Mouse (Mus musculus): ENCODE measurements at regions not wholly inside any gene's neighbourhood (a gene's known extent, or its start where the extent isn't known, plus 50 kb on each side); places are given as distances from the start of the nearest gene placed in this dataset.
A peak's percentile ranks its signal among the peaks of the same experiment; 100 is the strongest.

DNA sequence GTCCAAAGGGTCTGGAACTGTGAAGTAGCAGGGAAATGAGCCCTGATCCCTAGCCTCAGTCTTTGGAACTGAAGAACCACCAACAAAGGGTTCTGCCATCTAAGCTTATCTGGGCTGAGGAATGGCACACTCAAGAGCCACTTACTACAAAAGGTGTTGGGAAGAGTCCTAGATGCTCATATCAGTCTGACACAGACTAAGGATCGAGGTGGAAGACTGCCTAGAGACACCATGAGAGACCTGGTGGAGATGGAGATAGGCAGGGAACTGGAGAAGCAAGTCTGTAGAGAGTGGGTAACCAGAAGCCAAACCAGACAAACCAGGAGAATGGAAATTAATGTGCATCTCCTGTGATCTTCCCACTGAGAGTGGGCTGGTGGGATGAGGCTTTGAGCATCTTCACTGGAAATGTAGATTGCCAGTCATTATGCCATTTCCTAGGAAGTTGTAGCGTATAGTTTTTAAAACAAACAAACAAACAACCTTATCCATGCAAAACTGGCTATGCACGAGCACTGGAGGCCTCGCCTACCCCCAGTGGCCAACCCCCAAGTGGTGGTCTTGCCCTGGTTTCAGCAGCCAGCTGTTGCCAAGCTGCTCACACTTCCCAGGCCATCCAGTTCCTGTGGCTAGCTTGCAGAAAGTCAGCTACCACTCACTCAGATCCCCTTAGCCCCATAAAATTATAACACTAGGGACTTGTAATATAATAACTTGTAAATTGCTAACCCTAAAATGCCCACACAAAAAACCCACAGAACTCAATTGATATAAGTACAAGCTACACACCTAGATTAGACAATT is 136.2 kb upstream of the Meis1 start:
- Histone ChIP-seq H3K4me1 (no peaks in the 10 kb centered on the region), H3K4me2 (no peak overlapping the region), H3K9me3 (no peaks in the 10 kb centered on the region), H3K9ac (no peak overlapping the region), H3K4me3 (no peak overlapping the region), H3K27me3 (replicated peaks) (no peaks in the 10 kb centered on the region), H3K27ac (no peak overlapping the region), H3K36me3 (replicated peaks) (no peaks in the 10 kb centered on the region)
- 90% methylated on average over 4 of the region's 4 CpGs for WGBS
- ATAC-seq (replicated peaks), result no peak

DNA sequence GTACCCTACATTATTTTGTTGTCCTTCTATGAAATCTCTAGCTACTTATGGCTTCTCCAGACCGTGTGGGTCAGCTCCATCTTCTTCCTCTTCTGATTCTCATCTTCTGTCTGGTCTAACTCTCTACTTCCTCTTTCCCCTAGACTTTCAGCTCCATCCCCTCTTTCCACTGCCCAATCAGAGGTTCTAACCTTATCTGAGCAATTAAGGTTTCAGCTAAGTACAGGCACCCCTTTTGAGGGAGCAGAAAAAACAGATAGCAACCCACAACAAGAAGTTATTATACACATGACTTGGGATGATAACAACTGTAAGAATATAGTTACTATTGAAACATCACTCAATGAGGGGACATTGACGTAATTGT is 136.8 kb upstream of the Meis1 start:
- no peak overlapping the region for H3K27ac ChIP-seq
- no peaks in the 10 kb centered on the region for H3K27me3 ChIP-seq (replicated peaks)
- H3K4me3 ChIP-seq, result no peak overlapping the region
- no peaks in the 10 kb centered on the region for H3K4me1 ChIP-seq
- H3K9ac ChIP-seq, result no peak overlapping the region
- no peak for ATAC-seq (replicated peaks)
- no peaks in the 10 kb centered on the region for H3K36me3 ChIP-seq (replicated peaks)
- H3K9me3 ChIP-seq, result no peaks in the 10 kb centered on the region
- no peak overlapping the region for H3K4me2 ChIP-seq
- 82% methylated on average over 2 of the region's 2 CpGs for WGBS

DNA sequence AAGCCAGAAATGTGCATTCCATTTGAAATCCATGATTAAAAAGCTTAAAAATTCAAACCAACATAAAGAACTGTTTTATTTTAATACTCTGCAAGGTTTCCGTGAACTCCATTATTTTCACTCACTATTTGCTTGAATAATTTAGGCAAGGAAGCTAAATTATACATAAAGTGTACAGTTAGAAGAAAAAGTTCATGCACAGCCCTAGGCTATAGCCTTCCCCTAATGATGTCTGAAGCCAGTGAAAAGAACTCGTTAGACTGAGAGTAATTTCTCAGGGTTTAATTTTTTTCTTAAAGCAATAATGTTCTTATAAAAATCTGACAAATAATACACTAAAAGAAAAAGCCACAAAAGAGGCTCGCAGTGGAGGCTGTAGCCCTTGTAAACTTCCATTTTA is 141.4 kb upstream of the Meis1 start:
- H3K4me2 ChIP-seq, result no peak overlapping the region
- peak; percentile 88 for ATAC-seq (replicated peaks)
- 39% methylated on average over 3 of the region's 3 CpGs for WGBS

DNA sequence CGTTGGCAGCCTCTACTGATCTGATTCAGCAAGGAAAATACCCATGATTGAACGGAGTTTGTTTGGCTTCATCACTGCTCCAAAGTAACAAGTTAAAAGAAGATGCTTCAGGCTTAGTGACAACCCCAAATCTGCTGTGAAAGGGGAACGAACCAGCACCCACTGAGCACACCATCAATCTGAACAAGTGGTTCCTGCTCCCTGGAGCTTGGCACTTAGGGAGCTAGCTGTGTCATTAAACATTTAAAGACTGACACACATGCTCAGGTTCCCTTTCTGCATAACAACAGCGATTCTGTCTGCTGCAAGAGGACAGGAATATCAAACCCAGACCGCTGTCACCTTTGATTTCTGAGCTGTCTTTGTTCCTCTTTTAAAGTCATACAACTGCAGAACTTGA is 141.9 kb upstream of the Meis1 start:
- Histone ChIP-seq H3K4me1 (no peaks in the 10 kb centered on the region), H3K9me3 (no peaks in the 10 kb centered on the region), H3K4me2 (no peak overlapping the region), H3K27me3 (replicated peaks) (no peaks in the 10 kb centered on the region), H3K27ac (peak overlapping the region; percentile 18; the same call in 1 of the 2 replicates), H3K4me3 (no peak overlapping the region), H3K9ac (no peak overlapping the region), H3K36me3 (replicated peaks) (no peaks in the 10 kb centered on the region)
- ATAC-seq (replicated peaks), result peak; percentile 66
- WGBS, result 26% methylated on average over 5 of the region's 5 CpGs

More for the DNA sequence above, 141.4 kb upstream of the Meis1 start:
- Histone ChIP-seq H3K9ac (no peak overlapping the region), H3K4me3 (no peak overlapping the region), H3K27ac (peak overlapping the region; percentile 18; the same call in 1 of the 2 replicates), H3K9me3 (no peaks in the 10 kb centered on the region), H3K4me1 (no peaks in the 10 kb centered on the region), H3K36me3 (replicated peaks) (no peaks in the 10 kb centered on the region), H3K27me3 (replicated peaks) (no peaks in the 10 kb centered on the region)

DNA sequence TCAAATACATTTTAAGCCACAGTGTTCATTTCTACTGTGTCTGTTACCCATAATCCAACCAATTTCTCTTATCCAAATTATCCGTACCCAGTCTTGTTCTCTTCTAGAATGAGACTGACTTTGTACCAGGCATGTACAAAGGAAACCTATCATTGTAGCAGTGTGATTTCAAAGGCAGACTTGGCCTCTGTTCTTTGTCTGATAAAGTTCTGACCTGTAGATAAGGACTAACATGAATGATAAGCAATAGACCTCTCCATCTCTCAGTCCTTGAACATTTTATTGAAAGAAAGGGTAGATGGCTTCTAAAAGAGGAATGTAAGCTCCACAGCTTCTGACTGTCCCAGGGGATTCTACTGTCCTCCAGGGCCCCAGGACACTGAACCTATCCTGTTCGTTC is 152.2 kb upstream of the Meis1 start:
- WGBS, result 91% methylated on average over 2 of the region's 2 CpGs
- H3K27me3 ChIP-seq (replicated peaks), result no peaks in the 10 kb centered on the region
- H3K9me3 ChIP-seq, result no peaks in the 10 kb centered on the region
- H3K36me3 ChIP-seq (replicated peaks), result no peaks in the 10 kb centered on the region
- no peak overlapping the region for H3K9ac ChIP-seq
- no peak for ATAC-seq (replicated peaks)
- H3K27ac ChIP-seq, result no peak overlapping the region
- no peaks in the 10 kb centered on the region for H3K4me1 ChIP-seq
- no peak overlapping the region for H3K4me3 ChIP-seq
- H3K4me2 ChIP-seq, result no peak overlapping the region

DNA sequence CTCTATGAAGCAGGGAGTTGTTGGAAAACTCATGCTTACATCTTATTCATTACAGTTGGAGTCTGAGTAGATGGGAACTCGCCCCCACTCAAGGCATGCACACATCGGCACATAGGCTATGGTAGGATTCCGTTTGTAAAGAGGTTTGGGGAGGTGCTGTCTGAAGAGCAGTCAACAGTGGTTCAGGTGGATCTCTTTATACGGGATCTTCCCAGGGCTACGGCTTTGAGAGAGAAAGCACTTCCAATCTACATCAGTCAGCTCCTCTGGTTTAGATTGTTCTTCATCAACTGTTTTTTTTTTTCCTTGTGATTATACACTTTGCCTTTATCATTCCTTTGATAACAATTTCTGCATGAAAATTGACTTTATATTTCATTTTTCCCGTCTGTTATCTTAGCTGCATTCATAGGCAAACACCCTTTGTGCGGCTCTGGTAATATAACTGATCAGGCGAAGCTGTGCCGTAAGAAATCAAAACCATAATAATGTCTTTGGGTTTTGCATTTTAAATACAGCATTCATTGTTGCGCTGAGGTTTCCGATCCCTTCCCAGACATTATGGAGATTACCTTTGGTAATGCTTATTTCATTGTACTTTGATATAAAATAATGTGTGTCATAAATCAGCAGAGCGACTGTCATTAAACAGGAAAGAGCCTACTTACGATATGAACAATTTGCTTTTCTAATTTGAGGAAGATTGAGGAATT is 155.7 kb upstream of the Meis1 start:
- Histone ChIP-seq H3K36me3 (replicated peaks) (no peaks in the 10 kb centered on the region), H3K9ac (no peak overlapping the region), H3K4me3 (no peak overlapping the region), H3K27ac (no peak overlapping the region), H3K27me3 (replicated peaks) (no peaks in the 10 kb centered on the region), H3K4me2 (peak overlapping the region; percentile 9), H3K4me1 (no peaks in the 10 kb centered on the region), H3K9me3 (no peaks in the 10 kb centered on the region)
- no peak; the same call in 1 of the 2 replicates for ATAC-seq (replicated peaks)
- WGBS, result 61% methylated on average over 13 of the region's 13 CpGs

DNA sequence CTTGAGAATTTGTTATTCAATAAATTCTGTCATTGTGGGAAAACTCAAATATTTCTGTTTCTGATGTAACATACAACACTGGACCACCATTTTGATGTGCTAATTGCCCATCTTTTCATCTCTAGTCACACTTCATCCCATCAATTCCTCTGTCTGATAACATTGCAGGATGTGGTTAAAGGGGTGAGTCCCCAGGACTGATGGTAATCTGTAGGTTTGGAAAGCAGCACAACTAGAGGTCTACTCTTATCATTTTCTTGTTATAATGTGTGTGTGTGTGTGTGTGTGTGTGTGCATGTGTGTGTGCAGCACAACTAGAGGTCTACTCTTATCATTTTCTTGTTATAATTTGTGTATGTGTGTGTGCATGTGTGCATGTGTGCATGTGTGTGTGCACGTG is 160.5 kb upstream of the Meis1 start:
- no peak overlapping the region for H3K4me3 ChIP-seq
- no peak overlapping the region for H3K4me2 ChIP-seq
- no peaks in the 10 kb centered on the region for H3K27me3 ChIP-seq (replicated peaks)
- no peaks in the 10 kb centered on the region for H3K36me3 ChIP-seq (replicated peaks)
- no peak for ATAC-seq (replicated peaks)
- H3K9ac ChIP-seq, result no peak overlapping the region
- H3K27ac ChIP-seq, result no peak overlapping the region
- H3K9me3 ChIP-seq, result no peaks in the 10 kb centered on the region
- WGBS, result 96% methylated on average over 1 of the region's 1 CpGs
- H3K4me1 ChIP-seq, result no peaks in the 10 kb centered on the region

DNA sequence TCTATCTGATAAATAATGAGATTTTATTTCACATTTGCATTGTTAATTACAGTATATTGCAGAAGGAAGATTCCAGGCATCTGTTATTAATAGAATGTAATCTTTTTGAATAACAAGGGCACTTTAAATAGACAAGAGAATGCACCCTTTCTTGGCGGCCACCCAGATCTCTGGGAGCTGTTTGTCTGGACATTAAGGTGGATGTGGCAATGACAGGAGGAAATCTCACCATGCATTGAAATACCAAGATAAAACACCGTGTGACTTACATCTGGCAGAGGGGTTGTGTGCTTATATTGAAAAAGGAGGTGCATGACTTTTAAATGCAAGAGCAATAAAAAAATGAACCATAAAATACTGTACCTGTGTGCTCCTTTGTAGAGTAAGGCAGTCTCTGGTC is 171.0 kb upstream of the Meis1 start:
- no peak overlapping the region for H3K9ac ChIP-seq
- WGBS, result 64% methylated on average over 2 of the region's 2 CpGs
- H3K4me2 ChIP-seq, result no peak overlapping the region
- ATAC-seq (replicated peaks), result no peak
- no peak overlapping the region for H3K4me3 ChIP-seq
- no peaks in the 10 kb centered on the region for H3K27me3 ChIP-seq (replicated peaks)
- H3K36me3 ChIP-seq (replicated peaks), result no peaks in the 10 kb centered on the region
- no peaks in the 10 kb centered on the region for H3K9me3 ChIP-seq
- no peaks in the 10 kb centered on the region for H3K4me1 ChIP-seq
- H3K27ac ChIP-seq, result no peak overlapping the region

DNA sequence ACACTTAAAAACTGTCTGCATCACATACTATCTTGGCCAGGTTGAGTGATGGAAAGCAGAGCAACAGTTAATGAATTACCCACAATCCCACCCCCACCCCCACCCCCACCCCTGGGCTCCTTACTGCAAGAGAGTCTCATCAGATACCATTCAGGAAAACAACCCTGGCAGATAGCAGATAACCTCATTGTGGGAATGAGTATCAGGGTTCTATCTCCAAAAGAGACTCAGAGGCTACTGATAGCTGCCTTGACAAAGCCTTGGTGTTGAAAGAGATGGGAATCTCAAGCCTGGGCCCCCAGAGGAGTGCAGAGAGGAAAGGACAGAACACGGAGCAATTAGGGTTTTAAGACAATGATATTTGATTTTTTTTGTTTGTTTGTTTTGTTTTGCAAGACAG is 175.7 kb upstream of the Meis1 start:
- Histone ChIP-seq H3K4me3 (no peak overlapping the region), H3K36me3 (replicated peaks) (no peaks in the 10 kb centered on the region), H3K4me2 (no peak overlapping the region), H3K27me3 (replicated peaks) (no peaks in the 10 kb centered on the region), H3K27ac (no peak overlapping the region), H3K4me1 (no peaks in the 10 kb centered on the region), H3K9me3 (no peaks in the 10 kb centered on the region), H3K9ac (no peak overlapping the region)
- WGBS, result 68% methylated on average over 1 of the region's 1 CpGs
- no peak for ATAC-seq (replicated peaks)

DNA sequence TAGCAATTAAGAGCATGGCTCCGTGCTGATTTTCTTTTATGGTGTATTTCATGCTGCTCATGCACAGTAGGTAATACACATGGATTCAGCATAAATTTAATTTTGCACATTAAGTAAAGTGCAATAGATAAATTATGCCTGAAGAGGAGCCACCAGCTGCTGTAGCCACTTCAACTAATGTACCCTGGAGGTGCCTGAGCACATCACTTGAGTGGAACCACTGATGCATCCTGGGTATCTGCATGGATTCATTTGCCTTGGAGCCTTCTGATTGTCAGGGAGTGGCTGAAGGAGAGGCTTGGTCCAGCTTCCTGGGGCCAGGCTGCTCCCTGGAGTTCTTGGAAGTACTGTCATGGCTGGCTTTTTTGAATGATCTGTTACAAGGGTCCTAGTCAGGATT is 179.0 kb upstream of the Meis1 start:
- WGBS, result 79% methylated on average over 1 of the region's 1 CpGs
- Histone ChIP-seq H3K4me3 (no peak overlapping the region), H3K4me1 (no peaks in the 10 kb centered on the region)

DNA sequence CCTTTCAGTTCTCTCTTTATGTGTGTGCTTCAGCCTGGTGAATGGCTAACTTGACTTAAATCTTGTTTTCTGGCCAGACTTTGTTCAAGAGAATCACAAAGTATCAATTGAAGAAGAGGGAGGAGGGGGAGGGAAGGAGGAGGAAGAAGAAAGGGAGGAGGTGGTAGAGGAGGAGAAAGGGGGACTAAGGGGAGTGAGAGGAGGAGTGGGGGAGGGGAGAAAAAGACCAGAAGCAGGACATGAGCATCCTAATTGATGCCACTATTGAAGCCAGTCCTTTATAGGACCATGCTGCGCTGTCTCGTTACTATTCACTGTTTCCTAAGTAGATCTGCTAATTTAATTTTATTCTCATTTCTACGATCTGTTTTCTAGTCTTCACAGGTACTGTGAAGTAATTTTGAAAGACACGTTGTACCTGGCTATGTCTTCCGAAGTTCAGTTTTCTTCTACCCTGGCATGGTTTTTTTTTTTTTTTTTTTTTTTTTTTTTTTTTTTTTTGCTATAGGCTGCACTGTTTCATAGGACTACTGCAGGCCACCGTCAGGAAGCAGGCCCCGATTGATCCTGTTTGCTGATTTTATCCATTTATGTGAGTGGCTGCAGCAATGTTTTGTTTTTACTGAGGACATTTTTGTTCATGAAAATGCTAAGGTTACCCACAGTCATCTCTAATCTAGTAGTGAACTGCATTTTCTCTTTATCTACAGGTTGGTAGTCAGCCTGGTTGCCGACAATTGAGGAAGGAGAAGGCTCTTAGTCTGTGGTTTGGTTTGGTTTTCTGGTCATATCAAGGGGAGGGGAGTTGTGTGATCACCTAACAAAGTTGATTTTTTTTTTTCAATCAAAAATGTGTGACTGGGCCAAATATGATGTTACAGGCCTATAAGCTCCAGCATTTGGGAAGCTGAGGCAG is 184.1 kb upstream of the Meis1 start:
- H3K36me3 ChIP-seq (replicated peaks), result no peaks in the 10 kb centered on the region
- no peak for ATAC-seq (replicated peaks)

More for the DNA sequence above, 179.0 kb upstream of the Meis1 start:
- H3K4me2 ChIP-seq, result no peak overlapping the region
- no peaks in the 10 kb centered on the region for H3K9me3 ChIP-seq
- ATAC-seq (replicated peaks), result no peak
- H3K9ac ChIP-seq, result no peak overlapping the region
- H3K27me3 ChIP-seq (replicated peaks), result no peaks in the 10 kb centered on the region
- no peaks in the 10 kb centered on the region for H3K36me3 ChIP-seq (replicated peaks)
- no peak overlapping the region for H3K27ac ChIP-seq

DNA sequence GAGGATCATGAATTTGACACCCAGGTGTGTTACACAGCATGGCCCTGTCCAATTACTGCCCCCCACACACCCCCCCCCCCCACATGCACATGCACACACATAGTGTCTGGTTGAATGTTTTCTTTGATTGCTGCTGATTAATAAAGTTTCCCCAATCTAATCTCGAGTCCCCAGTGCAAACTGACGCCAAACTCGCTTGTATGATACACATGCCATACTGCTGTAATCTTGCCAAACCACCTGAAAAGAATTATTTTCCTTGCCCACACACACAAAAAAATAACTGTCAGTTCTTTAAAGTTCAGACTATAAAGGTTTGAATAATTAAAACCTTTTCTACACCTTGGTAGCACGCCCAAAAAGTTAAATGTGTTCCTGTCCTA is 184.7 kb upstream of the Meis1 start:
- Histone ChIP-seq H3K36me3 (replicated peaks) (no peaks in the 10 kb centered on the region), H3K9me3 (no peaks in the 10 kb centered on the region), H3K4me2 (no peak overlapping the region), H3K27me3 (replicated peaks) (no peaks in the 10 kb centered on the region), H3K4me3 (no peak overlapping the region), H3K9ac (no peak overlapping the region), H3K4me1 (peaks cover 8% of the 10 kb centered on the region), H3K27ac (no peak overlapping the region)
- WGBS, result 71% methylated on average over 4 of the region's 4 CpGs
- ATAC-seq (replicated peaks), result no peak

More for the DNA sequence above, 184.1 kb upstream of the Meis1 start:
- H3K4me3 ChIP-seq, result no peak overlapping the region
- H3K4me2 ChIP-seq, result no peak overlapping the region
- 15% methylated on average over 8 of the region's 8 CpGs for WGBS
- H3K4me1 ChIP-seq, result peaks cover 8% of the 10 kb centered on the region
- H3K9ac ChIP-seq, result no peak overlapping the region
- H3K27me3 ChIP-seq (replicated peaks), result no peaks in the 10 kb centered on the region
- no peaks in the 10 kb centered on the region for H3K9me3 ChIP-seq
- no peak overlapping the region for H3K27ac ChIP-seq
